Mouse (Mus musculus) thymus, adult 18-20 months (tissue): Measurements from ENCODE around the gene Osbpl7.
A peak's percentile ranks its signal among the peaks of the same experiment; 100 is the strongest.

Experiments used
- DNase-seq, 2 experiments: peaks; one replicate each; pipeline ENCODE4 v3.0.0; 2022; ENCODE audit warnings: mixed read lengths in 2 of 2

Gene Osbpl7

GRCm38 (mm10) chr11:97050216-97050943 is at the start of gene Osbpl7:
TSS of gene Osbpl7 (plus strand) at chr11:97050628.
- DNase-seq = peak; percentile 78 to 79

- DNase-seq = no peak
Observed at GRCm38 (mm10) chr11:97003170-97003569, 47.3 kb upstream of the Osbpl7 start.

GRCm38 (mm10) chr11:97007093-97007794 is 43.2 kb upstream of the Osbpl7 start:
- no peak for DNase-seq

GRCm38 (mm10) chr11:97009198-97009790 is 41.1 kb upstream of the Osbpl7 start:
- DNase-seq = no peak

- no peak for DNase-seq
Observed at GRCm38 (mm10) chr11:97013121-97013670, 37.2 kb upstream of the Osbpl7 start, which contains the start of gene Sp6. TSS of gene Sp6 (plus strand) at chr11:97013394.

GRCm38 (mm10) chr11:97017696-97018582 is 32.5 kb upstream of the Osbpl7 start:
- no peak for DNase-seq

- DNase-seq = peak in 1 of 2 experiments; percentile 31
Observed at GRCm38 (mm10) chr11:97018583-97019344, 31.7 kb upstream of the Osbpl7 start.

- no peak for DNase-seq
Observed at GRCm38 (mm10) chr11:97019345-97019708, 31.1 kb upstream of the Osbpl7 start.

- DNase-seq = peak in 1 of 2 experiments; percentile 27
Observed at GRCm38 (mm10) chr11:97021121-97021765, 29.2 kb upstream of the Osbpl7 start.

GRCm38 (mm10) chr11:97021873-97022484 is 28.4 kb upstream of the Osbpl7 start:
- DNase-seq = peak; percentile 79 to 83

GRCm38 (mm10) chr11:97024977-97025376 is 25.5 kb upstream of the Osbpl7 start:
- no peak for DNase-seq

- peak; percentile 80 to 82 for DNase-seq
Observed at GRCm38 (mm10) chr11:97025721-97026344, 24.6 kb upstream of the Osbpl7 start.

- peak; percentile 46 to 63 for DNase-seq
Observed at GRCm38 (mm10) chr11:97029686-97030417, 20.6 kb upstream of the Osbpl7 start, which contains the start of gene Scrn2. TSS of gene Scrn2 (plus strand) at chr11:97029938.

- no peak for DNase-seq
Observed at GRCm38 (mm10) chr11:97030426-97030825, 20.0 kb upstream of the Osbpl7 start.

- DNase-seq = no peak
Observed at GRCm38 (mm10) chr11:97031977-97032376, 18.5 kb upstream of the Osbpl7 start.

- no peak for DNase-seq
Observed at GRCm38 (mm10) chr11:97032499-97032898, 17.9 kb upstream of the Osbpl7 start.

- DNase-seq = no peak
Observed at GRCm38 (mm10) chr11:97033781-97034180, 16.6 kb upstream of the Osbpl7 start.

- no peak for DNase-seq
Observed at GRCm38 (mm10) chr11:97036141-97036540, 14.3 kb upstream of the Osbpl7 start.

- no peak for DNase-seq
Observed at GRCm38 (mm10) chr11:97038881-97039280, 11.5 kb upstream of the Osbpl7 start.
